Mouse (Mus musculus): ENCODE data around the gene Atg13.

The Atg13 gene

DNA sequence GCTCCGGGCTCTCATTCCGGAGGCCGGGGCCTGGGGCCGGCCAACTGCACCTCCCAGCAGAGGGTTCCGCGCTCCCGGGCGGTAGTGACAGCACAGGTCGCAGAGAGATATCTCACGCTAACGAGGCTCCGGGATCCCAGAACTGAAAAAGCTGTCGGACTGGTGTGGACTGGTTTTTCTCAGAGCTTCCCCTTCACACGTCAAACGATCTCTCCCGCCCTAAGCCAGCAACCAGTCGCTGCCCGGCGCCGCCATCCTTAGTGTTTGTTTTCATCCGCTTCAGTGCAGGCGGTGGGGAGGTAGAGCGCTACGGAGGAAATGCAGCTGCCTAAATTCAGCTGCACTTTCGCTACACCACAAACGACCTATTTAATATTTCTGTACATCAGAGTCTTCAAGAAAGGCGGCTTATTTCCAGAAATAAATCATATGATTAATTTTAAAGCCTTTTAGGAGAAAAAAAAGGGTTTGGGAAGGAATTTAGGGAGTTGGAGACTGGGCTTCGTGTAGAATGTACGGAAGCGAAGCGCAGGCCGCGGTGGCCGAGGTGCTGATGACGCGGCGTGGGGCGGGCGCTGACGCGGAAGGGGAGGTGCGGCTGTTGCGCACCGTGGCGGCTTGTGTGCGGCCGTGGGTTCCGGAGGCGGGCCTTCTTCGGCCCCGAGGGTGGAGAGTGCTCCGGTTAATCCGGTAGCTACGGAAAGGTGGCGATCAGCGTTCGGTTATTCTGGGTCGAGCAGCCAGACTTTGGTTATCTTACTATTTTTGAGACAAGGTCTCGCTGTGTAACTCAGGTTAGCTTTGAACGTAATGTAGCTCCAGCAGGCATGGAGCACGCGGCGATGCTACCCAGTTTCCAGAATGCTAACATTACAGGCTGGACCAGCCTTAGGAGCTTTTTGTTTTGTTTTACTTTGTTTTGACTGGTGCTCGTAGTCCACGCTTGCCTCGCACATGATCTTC is at the start of gene Atg13, which contains the start of gene Harbi1:
Atg13 (minus strand) TSS at position 305 of the 963 bp plus-strand sequence.
Harbi1 (plus strand) TSS at position 581 of the 963 bp plus-strand sequence.
- DNase-seq, result peak; percentile 99

DNA sequence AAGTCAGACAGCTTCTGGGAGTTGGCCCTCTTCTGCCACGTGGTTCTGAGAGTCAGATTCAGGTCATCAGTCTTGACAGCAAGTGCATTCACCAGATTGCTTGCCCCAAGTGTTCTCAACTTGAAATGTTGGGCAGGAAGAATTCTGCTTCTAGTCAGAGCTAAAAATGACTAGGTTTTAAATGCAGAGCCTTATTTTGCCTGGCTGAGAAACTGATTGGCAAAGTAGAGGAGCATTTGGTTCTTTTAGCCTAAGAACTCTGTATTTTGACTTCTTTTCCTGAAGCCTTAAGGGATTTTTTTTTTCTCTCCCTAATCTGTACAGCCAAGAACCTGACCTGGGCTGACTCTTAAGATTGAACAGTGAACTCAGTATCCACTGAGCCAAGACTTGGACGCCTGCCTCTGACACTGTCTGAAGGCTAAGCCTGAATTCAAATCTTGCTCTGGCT is 39.5 kb upstream of the Atg13 start:
- DNase-seq, result peak; percentile 95

DNA sequence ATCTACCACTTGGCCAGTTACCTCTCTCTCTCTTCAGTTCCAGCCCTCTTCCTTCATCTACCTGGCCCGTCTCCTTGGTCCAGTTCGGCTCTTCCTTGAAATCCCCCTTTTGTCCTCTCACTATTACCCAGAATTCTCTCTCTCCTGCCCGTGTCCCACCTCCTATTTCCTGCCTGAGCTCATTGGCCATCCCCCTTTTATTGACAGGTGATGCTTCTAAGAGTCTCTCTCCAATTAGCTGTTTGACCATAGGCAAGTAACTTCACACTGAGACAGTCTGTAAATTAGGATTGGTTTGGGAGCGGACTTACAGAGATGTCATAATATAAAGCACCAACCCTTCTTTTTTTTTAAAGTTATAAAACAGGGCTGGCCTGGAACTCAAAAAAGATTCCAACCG is 34.3 kb upstream of the Atg13 start:
- peak; percentile 54 for DNase-seq

DNA sequence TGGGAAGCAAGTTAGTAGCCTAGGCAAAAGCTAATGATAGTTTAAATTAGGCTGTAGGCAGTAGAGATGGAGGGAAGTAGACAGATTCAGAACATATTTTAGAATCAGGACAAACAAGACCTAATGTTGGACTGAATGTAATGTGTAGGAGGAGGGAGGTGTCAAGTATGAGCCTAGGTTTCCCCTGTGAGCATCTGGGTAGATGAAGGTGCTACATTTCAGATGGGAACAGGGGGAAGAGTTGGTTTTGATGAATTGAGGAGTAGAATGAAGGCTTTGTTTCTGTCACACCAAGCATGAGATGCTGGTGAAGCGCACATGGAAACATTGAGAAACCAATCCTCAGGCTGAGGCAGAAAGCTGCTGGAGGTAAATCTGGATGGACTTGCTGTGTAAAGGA is 29.2 kb upstream of the Atg13 start:
- DNase-seq, result peak; percentile 39

DNA sequence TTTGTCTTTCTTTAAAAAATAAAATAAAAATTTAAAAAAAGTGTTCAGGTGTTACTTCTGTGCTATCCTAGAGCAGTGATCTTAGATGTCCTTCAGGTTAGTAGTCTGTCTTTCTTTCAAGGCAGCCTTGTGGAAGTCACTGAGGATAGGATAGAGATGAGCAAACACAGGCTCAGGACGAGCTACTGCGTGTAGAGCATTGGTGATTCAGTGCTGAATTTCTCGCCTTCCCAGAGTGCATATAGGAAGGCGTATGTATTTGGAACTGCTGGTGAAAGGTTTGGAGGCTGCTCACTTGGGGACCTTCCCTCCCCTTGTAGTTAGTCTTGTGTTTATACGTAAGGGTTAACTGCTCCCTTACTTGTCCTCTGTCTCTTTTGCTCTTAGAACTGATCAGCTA is 24.8 kb upstream of the Atg13 start:
- peak; percentile 56 for DNase-seq

DNA sequence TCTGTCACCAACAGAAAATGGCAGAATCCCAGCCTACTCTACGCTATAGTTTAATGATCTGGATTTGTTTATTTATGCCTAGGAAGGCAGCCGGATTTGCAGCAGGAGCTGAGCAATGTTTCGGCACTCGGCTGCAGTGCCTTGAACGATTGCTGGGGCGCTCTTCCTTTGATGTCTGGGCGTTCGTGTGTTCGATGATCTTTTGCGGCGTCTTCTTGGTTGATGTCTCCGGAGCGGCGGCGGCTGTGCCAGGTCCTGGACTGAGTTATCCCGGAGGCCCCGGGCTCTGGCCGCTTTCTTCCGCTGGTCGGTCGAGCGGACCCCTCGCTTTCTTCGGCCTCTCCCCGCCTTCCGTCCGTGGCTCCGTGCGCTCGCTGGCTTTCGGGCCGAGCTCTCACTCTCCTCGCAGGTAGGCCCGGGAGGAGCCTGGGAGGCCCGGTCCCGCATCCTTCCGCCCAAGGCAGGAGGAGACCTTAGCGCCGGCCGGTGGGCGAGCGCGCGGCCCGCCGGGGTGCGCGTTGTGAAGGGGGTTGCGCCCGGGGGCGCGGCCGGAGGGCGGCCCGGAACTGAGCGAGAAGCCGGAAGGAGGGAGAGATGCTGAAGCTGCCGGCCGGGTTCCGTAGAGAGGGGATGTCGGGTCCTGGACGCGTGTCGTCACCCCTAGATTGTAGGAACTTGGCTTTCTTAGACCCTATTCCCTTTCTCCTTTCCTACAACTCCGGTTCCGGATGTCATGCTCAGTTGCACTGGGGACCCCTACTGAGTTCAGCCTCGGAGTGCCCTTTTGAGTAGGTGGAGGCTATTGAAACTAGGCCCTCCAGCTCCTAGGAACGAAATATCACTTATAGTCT is 19.8 kb upstream of the Atg13 start, which contains the start of gene Ambra1:
Ambra1 (plus strand) TSS at position 164 of the 851 bp plus-strand sequence.
- DNase-seq, result peak; percentile 98

DNA sequence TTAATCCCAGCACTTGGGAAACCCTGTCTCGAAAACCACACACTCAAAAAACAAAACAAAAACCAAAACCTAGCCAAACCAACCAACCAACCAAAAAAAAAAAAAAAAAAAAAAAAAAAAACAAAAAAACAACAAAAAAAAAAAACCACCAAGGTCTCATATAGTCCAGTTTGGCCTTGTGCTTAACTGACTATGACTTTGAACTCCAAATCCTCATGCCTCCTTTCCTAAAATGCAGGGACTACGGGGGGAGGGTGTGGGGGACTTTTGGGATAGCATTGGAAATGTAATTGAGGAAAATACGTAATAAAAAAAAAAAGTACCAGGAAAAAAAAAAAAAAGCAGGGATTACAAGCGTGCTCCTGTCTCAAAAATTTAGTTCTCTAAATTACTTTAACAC is 19.2 kb upstream of the Atg13 start:
- no peak for DNase-seq

DNA sequence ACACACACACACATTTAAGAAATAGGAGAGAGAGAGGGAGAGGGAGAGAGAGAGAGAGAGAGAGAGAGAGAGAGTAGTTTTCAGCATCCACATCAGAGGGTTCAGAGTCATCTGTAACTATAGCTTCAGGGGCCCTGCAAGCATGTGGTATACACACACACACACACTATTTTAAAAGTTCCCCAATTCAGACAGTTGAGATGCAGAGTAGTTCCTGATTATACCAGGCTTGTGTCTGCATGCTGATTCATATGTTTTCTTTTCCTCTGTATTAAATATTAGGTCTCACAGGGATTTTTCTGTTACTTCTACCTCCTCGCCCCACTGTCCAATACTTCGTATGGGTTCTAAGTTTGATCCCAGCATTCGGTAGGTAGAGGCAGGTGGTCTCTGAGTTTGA is 16.6 kb upstream of the Atg13 start:
- peak; percentile 73 for DNase-seq

DNA sequence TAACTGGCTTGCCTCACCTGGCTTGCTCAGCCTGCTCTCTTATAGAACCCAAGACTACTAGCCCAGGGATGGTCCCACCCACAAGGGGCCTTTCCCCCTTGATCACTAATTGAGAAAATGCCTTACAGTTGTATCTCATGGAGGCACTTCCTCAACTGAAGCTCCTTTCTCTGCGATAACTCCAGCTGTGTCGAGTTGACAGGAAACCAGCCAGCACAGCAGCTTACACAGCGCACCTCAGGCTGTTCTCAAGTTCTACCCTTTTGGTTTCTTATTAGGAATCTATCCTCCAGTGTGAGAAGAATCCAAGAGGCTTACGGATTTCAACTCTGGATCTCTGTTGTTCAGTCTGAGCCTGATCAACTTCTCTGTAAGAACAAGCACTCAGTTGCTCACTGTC is 15.1 kb upstream of the Atg13 start:
- peak; percentile 73 for DNase-seq

DNA sequence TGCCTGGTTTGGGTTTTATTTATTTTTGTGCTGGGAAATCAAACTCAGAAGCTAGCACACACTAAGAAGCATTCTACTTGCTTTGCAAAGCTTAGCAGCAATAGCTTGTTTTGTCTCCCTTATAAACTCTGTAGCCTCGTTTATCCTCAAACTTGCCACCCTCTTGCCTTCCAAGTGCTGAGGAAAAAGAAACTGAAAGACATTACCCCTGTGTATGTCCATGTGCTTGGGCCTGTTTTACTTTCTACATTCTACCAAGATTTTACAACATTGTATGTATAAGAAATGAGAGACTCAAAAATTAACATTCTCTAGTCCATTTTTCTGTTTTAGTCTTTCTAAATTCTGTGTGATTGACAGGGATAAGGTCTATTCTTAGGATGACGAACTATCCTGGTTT is 14.3 kb upstream of the Atg13 start:
- peak; percentile 2 for DNase-seq

DNA sequence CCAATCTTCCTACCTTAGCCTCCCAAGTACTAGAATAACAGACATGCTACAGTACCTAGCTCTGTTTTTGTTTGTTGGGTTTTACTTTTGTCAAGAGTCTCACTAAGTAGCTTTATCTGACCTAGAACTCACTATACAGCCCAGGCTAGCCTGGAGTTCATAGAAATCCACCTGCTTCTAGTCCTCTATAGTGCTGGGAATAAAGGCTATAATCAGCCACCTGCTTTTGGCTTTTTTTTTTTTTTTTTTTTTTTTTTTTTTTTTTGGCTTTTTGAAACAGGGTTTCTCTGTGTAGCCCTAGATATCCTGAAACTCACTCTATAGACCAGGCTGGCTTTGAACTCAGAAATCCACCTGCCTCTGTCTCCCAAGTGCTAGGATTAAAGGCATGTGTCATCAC is 13.6 kb upstream of the Atg13 start:
- peak; percentile 16 for DNase-seq

DNA sequence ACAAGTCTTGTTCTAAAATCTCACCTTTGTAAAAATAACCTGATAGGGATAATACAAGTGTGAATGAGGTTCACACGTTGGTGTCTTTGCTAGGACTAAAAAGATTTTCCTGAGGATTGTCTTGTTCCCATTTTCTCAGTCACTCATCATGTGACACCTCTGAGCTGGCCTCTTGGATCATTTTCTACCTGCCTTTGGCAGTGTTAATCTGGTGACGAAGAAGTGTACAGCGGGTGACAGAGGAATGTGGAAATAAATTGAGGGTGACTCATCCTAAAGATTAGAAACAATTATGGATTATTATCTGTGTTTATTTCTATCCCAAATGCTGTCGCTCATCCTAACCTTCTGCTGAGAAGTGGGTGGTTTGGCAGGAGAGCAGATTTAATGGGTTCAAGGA is 13.0 kb upstream of the Atg13 start:
- DNase-seq, result peak; percentile 45

DNA sequence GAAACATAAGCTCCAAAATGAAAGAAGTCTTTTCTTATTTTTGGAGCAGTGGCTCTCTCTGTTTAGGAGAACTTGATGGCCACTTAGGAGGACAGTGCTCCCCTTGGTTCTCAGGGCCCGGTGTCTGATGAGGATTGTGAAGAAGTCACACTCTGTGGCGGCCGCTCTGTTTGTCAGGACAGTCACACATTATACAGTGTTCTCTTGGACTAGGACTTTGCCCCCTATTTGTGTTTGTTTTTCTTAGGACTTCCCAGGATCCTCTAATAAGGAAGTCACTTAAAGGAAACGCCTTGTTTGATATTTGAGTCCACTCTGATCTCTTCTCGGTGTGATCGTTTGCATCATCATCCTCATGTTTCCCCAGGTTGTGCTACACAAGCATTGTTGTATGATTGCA is 7.9 kb upstream of the Atg13 start:
- no peak for DNase-seq

DNA sequence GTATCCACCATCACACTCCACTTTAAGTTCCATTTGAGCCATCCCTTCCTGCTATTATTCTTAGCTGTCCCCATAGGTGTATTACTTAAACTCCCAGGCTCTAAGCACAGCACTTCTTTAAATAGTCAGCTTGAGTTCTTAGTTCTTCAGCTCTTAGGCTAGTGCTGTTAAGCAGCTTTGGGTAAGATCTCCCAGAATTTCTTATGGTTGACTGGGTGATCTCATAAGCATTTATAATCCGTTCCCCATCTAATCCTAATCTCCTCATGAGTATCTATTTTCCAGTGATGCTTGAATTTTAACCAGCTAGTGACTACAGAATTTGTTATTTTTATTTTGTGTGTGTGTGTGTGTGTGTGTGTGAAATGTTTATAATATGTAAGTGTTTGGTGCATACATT is 4.5 kb upstream of the Atg13 start:
- no peak for DNase-seq

DNA sequence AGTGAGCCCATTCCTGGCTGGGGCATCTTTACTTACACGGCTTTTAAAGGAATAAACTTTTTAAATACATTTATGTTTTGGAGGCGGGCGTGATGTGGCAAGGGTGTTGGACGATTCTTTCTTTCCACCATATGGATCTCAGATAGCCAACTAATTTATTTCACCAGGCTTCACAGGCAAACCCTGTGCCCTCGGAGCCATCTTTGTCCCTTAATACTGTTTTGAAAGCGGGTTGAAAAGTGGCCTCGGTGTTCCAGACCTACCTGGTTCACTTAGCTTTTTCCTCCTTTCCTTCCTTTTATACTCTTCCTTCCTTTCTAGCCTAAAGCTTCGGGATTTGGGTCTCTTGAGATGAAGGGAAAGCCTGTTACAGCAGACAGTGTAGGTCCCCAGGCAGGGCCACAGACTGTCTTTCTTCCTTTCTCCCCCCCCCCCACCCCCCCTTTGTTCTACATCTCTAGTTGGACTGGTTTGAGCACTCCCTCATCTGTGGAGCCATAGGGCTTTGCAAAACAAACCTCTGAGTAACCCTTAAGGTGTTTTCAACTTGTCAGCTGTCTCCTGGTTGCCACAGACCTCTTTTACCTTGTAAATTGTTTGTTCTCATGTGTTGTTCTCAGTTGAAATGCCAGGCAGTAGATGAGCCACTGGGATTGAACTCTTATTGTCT is 1.0 kb upstream of the Atg13 start:
- peak; percentile 75 for DNase-seq

DNA sequence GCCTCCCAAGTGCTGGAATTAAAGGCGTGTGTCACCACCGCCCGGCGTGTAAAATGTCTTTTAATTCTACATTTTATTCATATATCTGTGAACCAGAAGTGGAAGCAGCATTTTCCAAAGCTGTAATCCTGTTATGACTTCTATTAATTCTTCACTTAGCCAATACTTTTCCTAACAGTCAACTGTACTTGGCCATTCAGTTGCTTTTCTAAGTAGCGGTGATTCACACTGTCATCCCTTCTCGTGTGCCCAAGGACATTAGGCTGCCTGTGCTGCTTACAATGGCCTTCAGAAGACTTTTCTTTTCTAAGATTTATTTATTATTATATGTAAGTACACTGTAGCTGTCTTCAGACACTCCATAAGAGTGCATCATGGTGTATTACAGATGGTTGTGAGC is 2.0 kb downstream of the Atg13 start:
- peak; percentile 54 for DNase-seq

DNA sequence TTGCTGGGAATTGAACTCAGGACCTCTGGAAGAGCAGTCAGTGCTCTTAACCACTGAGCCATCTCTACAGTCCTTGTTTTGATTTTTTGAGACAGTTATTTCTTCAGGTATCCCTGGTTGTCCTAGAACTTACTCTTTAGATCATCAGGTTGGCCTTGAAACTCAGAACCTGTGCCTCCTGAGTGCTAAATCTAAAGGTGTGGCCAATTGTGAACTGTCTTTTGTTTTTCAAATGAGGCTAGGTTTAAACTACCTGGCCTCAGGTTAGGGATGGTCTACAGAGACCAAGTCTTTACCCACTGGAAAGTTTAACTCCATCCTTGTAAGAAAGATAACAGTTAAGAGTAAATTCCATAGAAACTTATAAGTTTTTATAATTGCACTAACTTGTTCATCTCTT is 3.9 kb downstream of the Atg13 start:
- peak; percentile 3 for DNase-seq

DNA sequence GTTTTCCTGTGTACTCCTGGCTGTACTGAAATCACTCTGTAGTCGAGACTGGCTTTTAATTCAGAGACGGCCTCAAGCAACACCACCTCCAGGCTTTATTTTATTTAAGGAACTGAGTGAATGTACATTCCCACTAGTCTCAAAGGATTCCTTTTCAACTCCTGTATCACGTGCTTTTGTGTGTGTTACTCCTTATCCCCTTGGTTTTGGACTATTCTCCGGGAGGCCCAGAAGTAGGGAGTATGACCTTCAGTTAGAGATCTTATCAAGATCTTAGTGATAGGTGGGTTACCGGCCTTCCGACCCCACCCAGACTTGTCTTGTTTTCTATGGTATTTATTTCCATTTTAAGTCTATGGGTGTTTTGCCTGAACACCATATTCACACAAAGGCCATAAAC is 4.6 kb downstream of the Atg13 start:
- peak; percentile 29 for DNase-seq

DNA sequence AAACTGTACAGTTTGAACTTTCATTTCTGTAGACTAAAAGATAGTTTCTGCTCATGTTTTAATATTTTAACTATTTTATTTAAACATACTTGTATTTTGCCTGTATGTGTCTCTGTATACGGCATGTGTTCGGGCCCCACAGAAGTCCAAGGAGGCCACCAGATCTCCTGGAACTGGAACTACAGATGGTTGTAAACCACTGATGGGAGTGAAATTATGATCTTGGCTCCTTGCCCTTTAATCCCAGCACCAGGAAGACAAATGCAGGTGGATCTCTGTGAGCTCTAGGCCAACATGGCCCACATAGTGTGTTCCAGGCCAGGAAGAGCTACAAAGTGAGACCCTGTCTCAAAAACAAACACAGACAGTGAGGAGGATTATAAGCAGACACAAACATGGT is 9.0 kb downstream of the Atg13 start:
- DNase-seq, result peak; percentile 63

DNA sequence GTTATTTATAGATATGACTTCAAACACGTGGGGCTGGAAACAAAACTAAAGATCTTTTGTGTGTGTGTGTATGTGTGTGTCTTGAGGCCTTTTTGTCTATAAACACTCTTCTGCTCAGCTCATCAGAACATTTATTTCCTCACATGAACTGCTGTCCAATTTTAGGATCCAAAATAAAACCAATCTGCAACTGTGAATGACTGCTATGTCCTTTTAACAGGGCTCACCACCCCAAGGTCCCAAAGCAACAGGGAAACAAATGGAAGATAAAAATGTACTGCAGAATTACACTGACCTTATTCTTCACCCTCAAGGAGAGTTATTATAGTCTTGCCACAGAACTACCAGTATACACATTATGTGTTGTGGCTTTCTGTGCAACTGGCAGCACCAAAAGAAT is 11.2 kb downstream of the Atg13 start:
- DNase-seq, result peak; percentile 69

DNA sequence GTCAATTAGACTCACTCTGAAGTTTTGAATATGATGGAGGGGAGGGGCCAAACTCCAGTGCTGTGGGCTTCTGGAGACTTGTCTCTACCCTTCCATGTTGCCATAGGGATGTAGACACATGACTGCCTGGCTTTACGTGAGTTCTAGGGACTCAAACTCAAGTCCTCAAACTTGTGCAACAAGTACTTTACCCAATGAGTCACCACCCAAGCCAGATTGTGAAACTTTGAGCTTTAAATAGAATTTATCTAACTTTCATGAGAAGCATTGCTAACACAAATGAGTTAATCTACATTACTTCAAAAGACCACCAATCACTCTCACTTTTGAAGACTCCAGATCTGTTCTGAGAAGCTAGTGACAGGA is 14.2 kb downstream of the Atg13 start:
- peak; percentile 84 for DNase-seq

DNA sequence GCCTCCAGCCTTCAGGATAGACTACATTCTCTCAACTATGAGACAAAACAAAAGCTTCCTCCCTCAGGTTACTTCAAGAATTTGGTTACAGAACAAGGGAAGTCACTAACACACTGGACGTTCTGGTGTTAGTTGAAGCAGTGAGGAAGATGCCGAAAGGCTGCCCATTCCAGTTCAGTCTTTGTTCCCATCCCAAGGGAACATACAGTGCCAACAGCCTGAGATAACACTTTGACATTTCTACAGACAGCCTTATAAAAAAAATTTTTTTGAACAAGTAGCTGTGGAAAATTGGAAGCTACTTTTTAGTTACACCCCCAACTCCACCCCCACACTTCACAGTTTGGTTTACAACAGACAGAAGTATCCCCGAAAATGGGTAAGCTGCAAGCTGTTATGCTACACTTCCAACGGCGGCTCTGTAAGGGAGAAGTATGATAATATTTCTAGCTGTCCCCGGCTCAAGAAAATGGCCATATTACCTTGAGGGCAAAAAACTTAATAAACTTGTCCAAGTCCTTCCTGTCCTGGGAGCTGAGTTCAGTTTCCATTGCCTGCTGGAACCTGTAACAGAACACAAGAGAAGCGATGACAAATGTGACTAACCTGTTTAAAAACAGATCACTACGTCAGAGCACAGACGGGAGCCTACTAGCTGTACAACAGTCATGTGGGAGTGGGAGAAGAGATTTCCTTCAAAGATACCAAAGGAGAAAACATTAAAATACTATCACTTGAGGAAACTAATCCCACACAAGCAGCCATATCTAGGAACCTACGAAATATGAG is 14.7 kb downstream of the Atg13 start:
- peak; percentile 81 for DNase-seq

All from heart, adult 11 months (tissue).